Comparison of ENCODE assay signal across 10 mouse cellular contexts in genomic region chr11:46258207-46258606, GRCm38 (mm10). TPM values are rescaled to one million over a fixed set of nuclear protein-coding genes. Genes with fewer than 3 reads are reported as not detected.
DNase-seq lines count a peak whose midpoint lies in the region; ATAC-seq and TF ChIP-seq lines count a peak whose summit lies in the region.
"Had no signal": no experiment of that assay in that cellular context is flagged by ENCODE, and none has a peak within 500 bp of the region (broad histone marks: within the 10 kb centered on the region; RNA-seq: fewer than 3 reads in every experiment).

No protein-coding gene starts in this region.

- no peak overlapping the region for H3K9ac ChIP-seq in forebrain, embryonic 16.5 days (replicated peaks; ENCODE audit: low read depth, low read length)
- H3K9ac ChIP-seq in forebrain, embryonic 11.5 days (ENCODE audit: low read length), result no peak overlapping the region
- H3K9ac ChIP-seq in liver, adult 2 months (ENCODE audit: low read depth, low read length), result no peak overlapping the region
- no peak overlapping the region for H3K9ac ChIP-seq in liver, embryonic 11.5 days (ENCODE audit: low read depth, low read length)
- no peak overlapping the region for H3K9ac ChIP-seq in liver, embryonic 14.5 days (replicated peaks)

- TF ChIP-seq EP300 in liver, embryonic 14.5 days (IDR thresholded peaks at IDR 0.05; ENCODE audit: low read depth), result no peak

- no peaks in the 10 kb centered on the region for H3K27me3 ChIP-seq in forebrain, embryonic 16.5 days (replicated peaks; ENCODE audit: control insufficient read depth, insufficient read depth, low read length)
- no peaks in the 10 kb centered on the region for H3K27me3 ChIP-seq in forebrain, embryonic 11.5 days (ENCODE audit: control insufficient read depth, insufficient read depth, low read length)
- H3K27me3 ChIP-seq in liver, adult 2 months (ENCODE audit: control insufficient read depth, insufficient read depth, low read length), result no peaks in the 10 kb centered on the region
- no peaks in the 10 kb centered on the region for H3K27me3 ChIP-seq in liver, embryonic 11.5 days (replicated peaks; ENCODE audit: control insufficient read depth, insufficient read depth, low read length)
- H3K27me3 ChIP-seq in liver, embryonic 14.5 days (ENCODE audit: control insufficient read depth, insufficient read depth, low read length), result no peaks in the 10 kb centered on the region

- no peak for DNase-seq in forebrain, embryonic 11.5 days (ENCODE audit: low spot score)
- DNase-seq in liver, adult 2 months (ENCODE audit: extremely low read depth, low read depth, low spot score), result no peak
- DNase-seq in liver, embryonic 11.5 days (ENCODE audit: low spot score), result no peak
- peak; percentile 62 for DNase-seq in NIH3T3 (ENCODE audit: low read depth)
- DNase-seq in liver, embryonic 14.5 days (ENCODE audit: low read depth in 3 of 3, low spot score in 3 of 3), result no peak
- no peak for DNase-seq in Muller cell, postnatal 12 days (ENCODE audit: inconsistent ontology term)

- H3K79me2 ChIP-seq in liver, adult 2 months (ENCODE audit: control insufficient read depth, insufficient read depth, low read length), result no peaks in the 10 kb centered on the region

- H3K27ac ChIP-seq in forebrain, embryonic 16.5 days (ENCODE audit: low read length), result no peak overlapping the region
- H3K27ac ChIP-seq in forebrain, embryonic 11.5 days (ENCODE audit: low read depth, low read length), result no peak overlapping the region
- H3K27ac ChIP-seq in liver, adult 2 months (replicated peaks; ENCODE audit: insufficient read depth, low read depth, low read length), result no peak overlapping the region
- H3K27ac ChIP-seq in liver, embryonic 11.5 days (ENCODE audit: low read depth, low read length), result no peak overlapping the region
- no peak overlapping the region for H3K27ac ChIP-seq in liver, embryonic 14.5 days

- WGBS in forebrain, embryonic 16.5 days, result 77% methylated on average over 4 of the region's 4 CpGs
- WGBS in forebrain, embryonic 11.5 days, result 79% methylated on average over 4 of the region's 4 CpGs
- 77% methylated on average over 4 of the region's 4 CpGs for WGBS in liver, adult 2 months
- WGBS in liver, embryonic 11.5 days, result 56% methylated on average over 4 of the region's 4 CpGs
- 65% methylated on average over 4 of the region's 4 CpGs for WGBS in liver, embryonic 14.5 days (ENCODE audit: insufficient replicate concordance)

- ATAC-seq in forebrain, embryonic 16.5 days, result 0 out of 2 replicates have a peak, but pooled peaks have one; percentile 23
- ATAC-seq in forebrain, embryonic 11.5 days (replicated peaks; ENCODE audit: low FRiP score), result no peak
- no peak for ATAC-seq in liver, embryonic 11.5 days (replicated peaks; ENCODE audit: low FRiP score)
- ATAC-seq in liver, embryonic 14.5 days (ENCODE audit: insufficient read depth), result no peak
- no peak for ATAC-seq in megakaryocyte, adult 5-6 weeks (ENCODE audit: poor library complexity, severe bottlenecking)

- H3K4me1 ChIP-seq in forebrain, embryonic 16.5 days (replicated peaks; ENCODE audit: control insufficient read depth, insufficient read depth, low read length), result no peaks in the 10 kb centered on the region
- no peaks in the 10 kb centered on the region for H3K4me1 ChIP-seq in forebrain, embryonic 11.5 days (replicated peaks; ENCODE audit: control insufficient read depth, insufficient read depth, low read length)
- no peaks in the 10 kb centered on the region for H3K4me1 ChIP-seq in liver, adult 2 months (ENCODE audit: control insufficient read depth, insufficient read depth, low read length)
- H3K4me1 ChIP-seq in liver, embryonic 11.5 days (replicated peaks; ENCODE audit: control insufficient read depth, insufficient read depth, low read length), result no peaks in the 10 kb centered on the region
- H3K4me1 ChIP-seq in liver, embryonic 14.5 days (replicated peaks; ENCODE audit: control insufficient read depth in 2 of 2, insufficient read depth in 2 of 2, low read length in 1 of 2), result no peaks in the 10 kb centered on the region

- no peak overlapping the region for H3K4me2 ChIP-seq in forebrain, embryonic 16.5 days (ENCODE audit: low read length)
- no peak overlapping the region for H3K4me2 ChIP-seq in forebrain, embryonic 11.5 days (ENCODE audit: low read depth, low read length, severe bottlenecking)
- no peak overlapping the region for H3K4me2 ChIP-seq in liver, embryonic 11.5 days
- no peak overlapping the region for H3K4me2 ChIP-seq in liver, embryonic 14.5 days (ENCODE audit: low read depth)

- peaks cover 48% of the 10 kb centered on the region for H3K36me3 ChIP-seq in forebrain, embryonic 16.5 days (ENCODE audit: control insufficient read depth, insufficient read depth)
- peaks cover 8% of the 10 kb centered on the region; the same call in 1 of the 2 replicates for H3K36me3 ChIP-seq in forebrain, embryonic 11.5 days (ENCODE audit: control insufficient read depth, insufficient read depth, low read length)
- no peaks in the 10 kb centered on the region for H3K36me3 ChIP-seq in liver, adult 2 months (ENCODE audit: control insufficient read depth, insufficient read depth, low read length)
- no peaks in the 10 kb centered on the region for H3K36me3 ChIP-seq in liver, embryonic 11.5 days (ENCODE audit: control insufficient read depth, insufficient read depth, low read length)
- H3K36me3 ChIP-seq in liver, embryonic 14.5 days (replicated peaks; ENCODE audit: control insufficient read depth, insufficient read depth, low read depth), result no peaks in the 10 kb centered on the region

- H3K9me3 ChIP-seq in forebrain, embryonic 16.5 days (ENCODE audit: control insufficient read depth, low read length), result no peaks in the 10 kb centered on the region
- peaks cover 4% of the 10 kb centered on the region; the same call in 1 of the 2 replicates for H3K9me3 ChIP-seq in forebrain, embryonic 11.5 days (ENCODE audit: control insufficient read depth, low read length)
- H3K9me3 ChIP-seq in liver, embryonic 11.5 days (ENCODE audit: control insufficient read depth, low read length), result no peaks in the 10 kb centered on the region
- no peaks in the 10 kb centered on the region for H3K9me3 ChIP-seq in liver, embryonic 14.5 days (ENCODE audit: control insufficient read depth, low read length)

- no peak for TF ChIP-seq POLR2A in liver, adult 2 months (IDR thresholded peaks at IDR 0.05; ENCODE audit: extremely low read depth, insufficient read depth, low read length)

- no peak overlapping the region for H3K4me3 ChIP-seq in forebrain, embryonic 16.5 days (replicated peaks; ENCODE audit: low read length)
- H3K4me3 ChIP-seq in forebrain, embryonic 11.5 days (ENCODE audit: low read depth, low read length), result no peak overlapping the region
- H3K4me3 ChIP-seq in liver, adult 2 months (ENCODE audit: insufficient read depth, low read depth, low read length), result no peak overlapping the region
- H3K4me3 ChIP-seq in liver, embryonic 11.5 days (ENCODE audit: low read depth, low read length), result no peak overlapping the region
- no peak overlapping the region for H3K4me3 ChIP-seq in liver, embryonic 14.5 days (ENCODE audit: insufficient read depth in 1 of 2, low read depth in 2 of 2, low read length in 2 of 2)
- H3K4me3 ChIP-seq: myocyte had no signal

- TF ChIP-seq CTCF in liver, adult 2 months (IDR thresholded peaks at IDR 0.05; ENCODE audit: low read depth, low read length), result peak; percentile 50; the same call in 1 of the 2 replicates
- TF ChIP-seq CTCF in liver, embryonic 14.5 days (IDR thresholded peaks at IDR 0.05; ENCODE audit: low read depth), result peak; percentile 61

RNA-seq across cellular contexts. Expression of gene Fndc9, which starts 22.9 kb away (rescaled TPM):
- polyA plus RNA-seq in forebrain, embryonic 16.5 days (2015; fragmentation: Nextera tagmentation; extraction: Ambion mirVana), result 3.2 and 5.3 TPM in 2 replicates
- 0.65 and 1.5 TPM in 2 replicates for polyA plus RNA-seq in forebrain, embryonic 11.5 days (2014; fragmentation: Nextera tagmentation; extraction: Ambion mirVana)
- total RNA-seq in liver, adult 2 months (2014; rRNA removed), result not detected in 2 replicates
- not detected in 2 replicates for polyA plus RNA-seq in liver, adult 2 months (2012; rRNA removed)
- 0.13 TPM in 1 of 2 replicates, not detected in the other for polyA plus RNA-seq in liver, embryonic 11.5 days (2014; fragmentation: Nextera tagmentation; extraction: Ambion mirVana)
- not detected in 2 replicates for polyA plus RNA-seq in liver, embryonic 14.5 days (2012; rRNA removed)
- not detected in 2 replicates for polyA plus RNA-seq in liver, embryonic 14.5 days (2014; fragmentation: Nextera tagmentation; extraction: Ambion mirVana)
- total RNA-seq in megakaryocyte, adult 5-6 weeks (2015), result not detected in 2 replicates
- total RNA-seq in megakaryocyte, adult 5-6 weeks (2017), result not detected in 2 replicates
- total RNA-seq: heart, postnatal 10 days had no signal

RNA-seq across cellular contexts. Expression of gene Cyfip2, which starts 54.5 kb away (rescaled TPM):
- polyA plus RNA-seq in forebrain, embryonic 16.5 days (2015; fragmentation: Nextera tagmentation; extraction: Ambion mirVana), result 88.4 and 91.4 TPM in 2 replicates
- 49.9 and 50.9 TPM in 2 replicates for polyA plus RNA-seq in forebrain, embryonic 11.5 days (2014; fragmentation: Nextera tagmentation; extraction: Ambion mirVana)
- 0.55 and 1.5 TPM in 2 replicates for total RNA-seq in liver, adult 2 months (2014; rRNA removed)
- 0.71 and 0.73 TPM in 2 replicates for polyA plus RNA-seq in liver, adult 2 months (2012; rRNA removed)
- polyA plus RNA-seq in liver, embryonic 11.5 days (2014; fragmentation: Nextera tagmentation; extraction: Ambion mirVana), result 8.7 and 8.9 TPM in 2 replicates
- 1.3 and 1.6 TPM in 2 replicates for polyA plus RNA-seq in liver, embryonic 14.5 days (2012; rRNA removed)
- polyA plus RNA-seq in liver, embryonic 14.5 days (2014; fragmentation: Nextera tagmentation; extraction: Ambion mirVana), result 2.6 and 3.1 TPM in 2 replicates
- 56.5 and 69.7 TPM in 2 replicates for total RNA-seq in megakaryocyte, adult 5-6 weeks (2015)
- 28.2 and 50.1 TPM in 2 replicates for total RNA-seq in megakaryocyte, adult 5-6 weeks (2017)
